Mouse (Mus musculus): ENCODE measurements around the gene Omg. TPM values are rescaled to one million over a fixed set of nuclear protein-coding genes. Genes with fewer than 3 reads are reported as not detected.

The Omg gene
- polyA plus RNA-seq, 1 experiment from 2014 or later: 17.1 TPM

GRCm38 (mm10) chr11:79529736-79530135 is 25.9 kb upstream of the Omg start:
- 70% methylated on average over 2 of the region's 2 CpGs for WGBS
- no peaks in the 10 kb centered on the region for H3K4me1 ChIP-seq (ENCODE audit: control insufficient read depth, insufficient read depth, low read depth, low read length)
- no peak overlapping the region for H3K4me2 ChIP-seq (ENCODE audit: low read length)
- H3K9me3 ChIP-seq (ENCODE audit: control insufficient read depth, low read length): no peaks in the 10 kb centered on the region
- H3K36me3 ChIP-seq (ENCODE audit: control insufficient read depth, insufficient read depth, low read length): 0 out of 2 replicates have a peak, but pooled peaks cover 2% of the 10 kb centered on the region
- ATAC-seq: no peak
- no peak overlapping the region for H3K27ac ChIP-seq (ENCODE audit: low read depth, low read length)
- no peak overlapping the region for H3K9ac ChIP-seq (ENCODE audit: low read depth, low read length)
- no peaks in the 10 kb centered on the region for H3K27me3 ChIP-seq (replicated peaks; ENCODE audit: control insufficient read depth, insufficient read depth, low read length)
- no peak overlapping the region for H3K4me3 ChIP-seq (ENCODE audit: low read length)

GRCm38 (mm10) chr11:79529226-79529625 is 25.3 kb upstream of the Omg start:
- ATAC-seq: no peak
- no peak overlapping the region for H3K4me3 ChIP-seq (ENCODE audit: low read length)
- WGBS: 98% methylated on average over 6 of the region's 6 CpGs
- no peaks in the 10 kb centered on the region for H3K4me1 ChIP-seq (ENCODE audit: control insufficient read depth, insufficient read depth, low read depth, low read length)
- H3K4me2 ChIP-seq (ENCODE audit: low read length): no peak overlapping the region
- H3K36me3 ChIP-seq (ENCODE audit: control insufficient read depth, insufficient read depth, low read length): 0 out of 2 replicates have a peak, but pooled peaks cover 2% of the 10 kb centered on the region
- H3K27ac ChIP-seq (ENCODE audit: low read depth, low read length): no peak overlapping the region
- H3K9ac ChIP-seq (ENCODE audit: low read depth, low read length): no peak overlapping the region
- H3K9me3 ChIP-seq (ENCODE audit: control insufficient read depth, low read length): no peaks in the 10 kb centered on the region
- no peaks in the 10 kb centered on the region for H3K27me3 ChIP-seq (replicated peaks; ENCODE audit: control insufficient read depth, insufficient read depth, low read length)

GRCm38 (mm10) chr11:79528601-79529000 is 24.7 kb upstream of the Omg start:
- H3K27ac ChIP-seq (ENCODE audit: low read depth, low read length): no peak overlapping the region
- no peak overlapping the region for H3K4me3 ChIP-seq (ENCODE audit: low read length)
- H3K36me3 ChIP-seq (ENCODE audit: control insufficient read depth, insufficient read depth, low read length): 0 out of 2 replicates have a peak, but pooled peaks cover 2% of the 10 kb centered on the region
- no peaks in the 10 kb centered on the region for H3K9me3 ChIP-seq (ENCODE audit: control insufficient read depth, low read length)
- no peak overlapping the region for H3K4me2 ChIP-seq (ENCODE audit: low read length)
- H3K9ac ChIP-seq (ENCODE audit: low read depth, low read length): no peak overlapping the region
- H3K27me3 ChIP-seq (replicated peaks; ENCODE audit: control insufficient read depth, insufficient read depth, low read length): no peaks in the 10 kb centered on the region
- no peaks in the 10 kb centered on the region for H3K4me1 ChIP-seq (ENCODE audit: control insufficient read depth, insufficient read depth, low read depth, low read length)
- WGBS: 91% methylated on average over 3 of the region's 3 CpGs
- no peak for ATAC-seq

DNA sequence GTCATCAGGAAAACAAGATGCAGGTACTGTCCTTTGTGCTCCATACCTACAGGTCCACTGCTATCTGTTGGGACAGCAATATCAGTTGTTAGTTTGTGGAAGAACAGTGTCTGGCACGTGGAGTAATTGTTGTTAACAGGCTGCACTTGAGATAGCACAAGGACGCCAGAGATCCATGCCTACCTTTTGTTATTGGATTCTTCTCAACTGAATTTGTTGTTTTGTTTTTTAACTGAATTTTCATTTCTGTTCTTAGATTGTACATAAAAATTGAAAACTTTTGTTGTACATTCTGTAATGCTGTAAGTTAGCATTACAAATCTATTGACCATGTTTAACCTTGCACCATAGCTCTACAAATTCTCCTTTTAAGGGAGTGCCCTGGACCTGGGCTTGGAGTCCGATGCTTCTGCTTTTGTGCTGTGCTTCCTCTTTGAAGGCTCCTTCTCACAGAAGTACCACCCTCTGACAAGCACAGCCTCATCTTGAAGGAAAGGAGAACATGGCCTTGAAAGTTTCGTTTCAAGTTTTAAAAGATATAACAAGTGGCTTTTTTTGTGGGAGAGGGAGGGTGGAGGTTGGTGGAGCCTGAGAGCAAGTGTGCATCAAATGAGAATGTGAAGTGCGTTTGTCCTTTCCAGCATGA is 24.0 kb upstream of the Omg start:
- 93% methylated on average over 5 of the region's 5 CpGs for WGBS
- Histone ChIP-seq H3K4me1 (ENCODE audit: control insufficient read depth, insufficient read depth, low read depth, low read length) (no peaks in the 10 kb centered on the region), H3K27ac (ENCODE audit: low read depth, low read length) (no peak overlapping the region), H3K36me3 (ENCODE audit: control insufficient read depth, insufficient read depth, low read length) (0 out of 2 replicates have a peak, but pooled peaks cover 2% of the 10 kb centered on the region), H3K9ac (ENCODE audit: low read depth, low read length) (no peak overlapping the region), H3K9me3 (ENCODE audit: control insufficient read depth, low read length) (no peaks in the 10 kb centered on the region), H3K4me3 (ENCODE audit: low read length) (no peak overlapping the region), H3K27me3 (replicated peaks; ENCODE audit: control insufficient read depth, insufficient read depth, low read length) (no peaks in the 10 kb centered on the region), H3K4me2 (ENCODE audit: low read length) (no peak overlapping the region)
- ATAC-seq: no peak

DNA sequence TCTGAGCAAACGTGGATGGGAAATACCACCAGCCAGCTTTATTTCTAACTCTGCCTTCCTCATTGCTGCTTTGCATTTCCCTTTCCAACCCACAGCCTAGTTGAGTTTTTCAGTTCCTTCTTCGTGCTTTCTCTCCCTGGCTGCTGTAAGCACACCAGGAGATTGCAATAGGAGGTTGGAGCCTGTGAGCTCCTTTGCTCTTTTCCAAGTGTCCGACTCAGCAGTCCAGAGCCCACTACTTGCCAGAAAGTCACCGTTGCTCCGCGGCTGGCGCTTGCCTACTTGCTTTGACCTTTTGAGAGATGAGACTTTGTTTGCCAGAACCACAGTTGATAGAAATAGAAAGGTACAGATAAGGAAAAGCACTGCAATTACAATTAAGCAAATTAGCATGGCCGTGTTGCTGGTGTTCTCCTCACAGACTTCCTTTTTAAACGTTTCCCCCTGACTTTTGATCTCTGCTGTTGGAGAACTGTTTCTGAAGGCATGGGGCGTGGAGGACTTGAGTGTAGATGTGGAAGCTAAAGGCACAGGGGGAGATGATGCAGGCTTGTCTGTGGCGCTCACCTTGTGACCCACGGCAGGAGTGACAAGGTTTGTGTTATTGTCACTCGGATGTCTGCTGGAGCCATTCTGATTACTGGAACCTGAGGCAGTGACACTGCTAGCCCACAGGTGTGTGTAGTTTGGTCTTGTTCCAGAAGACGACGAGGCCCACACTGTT is 23.3 kb upstream of the Omg start:
- no peak overlapping the region for H3K27ac ChIP-seq (ENCODE audit: low read depth, low read length)
- no peaks in the 10 kb centered on the region for H3K27me3 ChIP-seq (replicated peaks; ENCODE audit: control insufficient read depth, insufficient read depth, low read length)
- no peaks in the 10 kb centered on the region for H3K9me3 ChIP-seq (ENCODE audit: control insufficient read depth, low read length)
- ATAC-seq: no peak
- H3K9ac ChIP-seq (ENCODE audit: low read depth, low read length): no peak overlapping the region
- H3K36me3 ChIP-seq (ENCODE audit: control insufficient read depth, insufficient read depth, low read length): 0 out of 2 replicates have a peak, but pooled peaks cover 2% of the 10 kb centered on the region
- no peaks in the 10 kb centered on the region for H3K4me1 ChIP-seq (ENCODE audit: control insufficient read depth, insufficient read depth, low read depth, low read length)
- no peak overlapping the region for H3K4me2 ChIP-seq (ENCODE audit: low read length)
- H3K4me3 ChIP-seq (ENCODE audit: low read length): no peak overlapping the region
- WGBS: 81% methylated on average over 15 of the region's 15 CpGs

DNA sequence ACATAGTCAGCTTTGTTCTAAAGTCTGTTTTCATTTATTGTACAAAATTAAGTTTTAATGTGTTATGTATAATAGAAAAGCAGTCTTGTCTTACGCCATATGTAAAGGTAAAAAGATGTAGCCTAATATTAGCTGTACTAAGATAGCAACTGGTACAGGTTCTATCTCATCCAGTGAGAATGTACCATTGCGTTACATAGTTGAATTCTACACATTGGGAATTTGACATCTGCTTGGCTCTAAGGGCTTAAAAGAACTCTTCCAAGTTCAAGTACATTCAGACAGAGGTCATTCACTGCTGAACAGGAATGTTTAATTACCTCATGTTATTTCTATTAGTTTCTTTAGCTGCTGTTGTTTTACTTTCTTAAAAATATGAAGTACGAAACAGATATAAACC is 22.7 kb upstream of the Omg start:
- 90% methylated on average over 3 of the region's 3 CpGs for WGBS
- Histone ChIP-seq H3K9ac (ENCODE audit: low read depth, low read length) (no peak overlapping the region), H3K27me3 (replicated peaks; ENCODE audit: control insufficient read depth, insufficient read depth, low read length) (no peaks in the 10 kb centered on the region), H3K9me3 (ENCODE audit: control insufficient read depth, low read length) (no peaks in the 10 kb centered on the region), H3K4me3 (ENCODE audit: low read length) (no peak overlapping the region), H3K4me2 (ENCODE audit: low read length) (no peak overlapping the region), H3K27ac (ENCODE audit: low read depth, low read length) (no peak overlapping the region), H3K36me3 (ENCODE audit: control insufficient read depth, insufficient read depth, low read length) (0 out of 2 replicates have a peak, but pooled peaks cover 2% of the 10 kb centered on the region), H3K4me1 (ENCODE audit: control insufficient read depth, insufficient read depth, low read depth, low read length) (no peaks in the 10 kb centered on the region)
- no peak for ATAC-seq

- H3K27me3 ChIP-seq (replicated peaks; ENCODE audit: control insufficient read depth, insufficient read depth, low read length): no peaks in the 10 kb centered on the region
- H3K9ac ChIP-seq (ENCODE audit: low read depth, low read length): no peak overlapping the region
- H3K4me2 ChIP-seq (ENCODE audit: low read length): no peak overlapping the region
- H3K36me3 ChIP-seq (ENCODE audit: control insufficient read depth, insufficient read depth, low read length): 0 out of 2 replicates have a peak, but pooled peaks cover 2% of the 10 kb centered on the region
- no peak overlapping the region for H3K27ac ChIP-seq (ENCODE audit: low read depth, low read length)
- no peaks in the 10 kb centered on the region for H3K9me3 ChIP-seq (ENCODE audit: control insufficient read depth, low read length)
- ATAC-seq: no peak
- no peak overlapping the region for H3K4me3 ChIP-seq (ENCODE audit: low read length)
- whole genome bisulfite sequencing: 82% methylated on average over 1 of the region's 1 CpGs
- H3K4me1 ChIP-seq (ENCODE audit: control insufficient read depth, insufficient read depth, low read depth, low read length): no peaks in the 10 kb centered on the region
Measured at GRCm38 (mm10) chr11:79524310-79524575, 20.4 kb upstream of the Omg start.

DNA sequence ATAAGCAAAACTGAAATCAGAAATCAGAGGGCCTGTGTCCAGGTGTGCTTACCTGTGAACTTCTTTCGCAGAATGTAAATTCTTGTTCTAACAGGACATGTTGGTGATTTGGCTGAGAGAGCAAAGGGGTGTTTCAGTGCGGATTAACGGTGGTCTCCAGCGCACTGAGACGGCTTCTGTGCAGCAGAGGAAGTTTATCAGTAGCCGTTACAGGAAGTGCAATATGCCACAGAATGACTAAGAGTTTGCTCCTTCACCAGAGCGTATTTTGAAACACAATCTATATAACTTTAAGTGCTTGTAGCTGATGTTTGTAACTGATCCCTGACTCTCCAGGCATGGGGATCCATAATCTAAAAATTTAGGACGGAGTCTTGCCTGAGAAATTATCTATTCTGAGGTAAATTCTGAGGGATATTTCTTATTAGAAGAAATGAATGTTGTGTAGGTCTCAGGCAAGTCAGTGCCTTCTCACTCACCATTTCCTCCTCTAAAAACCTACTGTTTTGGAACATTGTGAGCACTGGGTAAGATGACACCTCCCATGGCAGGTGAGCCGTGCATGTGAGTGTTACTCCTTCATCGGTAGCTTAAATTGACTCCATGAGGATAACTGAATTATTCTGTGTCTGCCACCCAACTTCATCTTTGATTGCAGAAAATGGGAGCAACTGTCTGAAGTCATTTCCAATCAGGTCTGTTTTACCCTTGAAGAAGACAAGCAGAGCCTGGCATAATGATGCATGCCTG is 19.9 kb upstream of the Omg start, which contains the start of gene Evi2b:
Gene Evi2b, minus strand, starts transcription at position 203 of the 750 bp plus-strand sequence.
- H3K27me3 ChIP-seq (replicated peaks; ENCODE audit: control insufficient read depth, insufficient read depth, low read length): no peaks in the 10 kb centered on the region
- H3K4me3 ChIP-seq (ENCODE audit: low read length): no peak within 1 kb of the TSS
- no peaks in the 10 kb centered on the region for H3K4me1 ChIP-seq (ENCODE audit: control insufficient read depth, insufficient read depth, low read depth, low read length)
- no peak within 1 kb of the TSS for H3K9ac ChIP-seq (ENCODE audit: low read depth, low read length)
- no peak within 1 kb of the TSS for H3K4me2 ChIP-seq (ENCODE audit: low read length)
- 0 out of 2 replicates have a peak, but pooled peaks cover 2% of the 10 kb centered on the region for H3K36me3 ChIP-seq (ENCODE audit: control insufficient read depth, insufficient read depth, low read length)
- H3K9me3 ChIP-seq (ENCODE audit: control insufficient read depth, low read length): no peaks in the 10 kb centered on the region
- H3K27ac ChIP-seq (ENCODE audit: low read depth, low read length): no peak within 1 kb of the TSS
- 87% methylated on average over 10 of the region's 10 CpGs for WGBS
- no peak for ATAC-seq

- Histone ChIP-seq H3K4me3 (ENCODE audit: low read length) (no peak overlapping the region), H3K4me2 (ENCODE audit: low read length) (no peak overlapping the region), H3K36me3 (ENCODE audit: control insufficient read depth, insufficient read depth, low read length) (no peaks in the 10 kb centered on the region), H3K9me3 (ENCODE audit: control insufficient read depth, low read length) (no peaks in the 10 kb centered on the region), H3K9ac (ENCODE audit: low read depth, low read length) (no peak overlapping the region), H3K4me1 (ENCODE audit: control insufficient read depth, insufficient read depth, low read depth, low read length) (no peaks in the 10 kb centered on the region), H3K27ac (ENCODE audit: low read depth, low read length) (no peak overlapping the region), H3K27me3 (replicated peaks; ENCODE audit: control insufficient read depth, insufficient read depth, low read length) (no peaks in the 10 kb centered on the region)
- ATAC-seq: no peak
- WGBS: 85% methylated on average over 1 of the region's 1 CpGs
Measured at GRCm38 (mm10) chr11:79522944-79523343, 19.1 kb upstream of the Omg start.
